Mouse (Mus musculus): Measurements from ENCODE around the gene Dennd2a.

GRCm38 (mm10) chr6:39474424-39474823 is 83.2 kb downstream of the Dennd2a start:
- no peak for TF ChIP-seq CTCF (IDR thresholded peaks at IDR 0.05; ENCODE audit: low read depth, low read length)
- no peak for TF ChIP-seq POLR2A (IDR thresholded peaks at IDR 0.05; ENCODE audit: borderline replicate concordance, low read depth, low read length)
